Mouse (Mus musculus) retina, postnatal 1 day (tissue): ENCODE measurements around the gene Acap3.

ENCODE experiments used
- DNase-seq: peaks from one replicate; pipeline ENCODE4 v3.0.0-alpha.2; 2012

Gene Acap3

GRCm38 (mm10) chr4:155891551-155892001 is at the start of gene Acap3, which contains the start of gene Pusl1:
Acap3 (plus strand) TSS chr4:155891822.
Pusl1 (minus strand) TSS chr4:155891781.
- peak; percentile 97 for DNase-seq

GRCm38 (mm10) chr4:155843231-155843630 is 48.4 kb upstream of the Acap3 start:
- DNase-seq: no peak

GRCm38 (mm10) chr4:155846871-155847578 is 44.6 kb upstream of the Acap3 start, which contains the start of gene Dvl1:
Dvl1 (plus strand) TSS chr4:155847402.
- DNase-seq: peak; percentile 92

GRCm38 (mm10) chr4:155847591-155848352 is 43.9 kb upstream of the Acap3 start:
- peak; percentile 62 for DNase-seq

- DNase-seq: no peak
Observed at GRCm38 (mm10) chr4:155848434-155849095, 43.1 kb upstream of the Acap3 start.

- no peak for DNase-seq
Observed at GRCm38 (mm10) chr4:155849391-155849790, 42.2 kb upstream of the Acap3 start.

- no peak for DNase-seq
Observed at GRCm38 (mm10) chr4:155849792-155850451, 41.7 kb upstream of the Acap3 start.

- no peak for DNase-seq
Observed at GRCm38 (mm10) chr4:155851368-155851767, 40.3 kb upstream of the Acap3 start.

GRCm38 (mm10) chr4:155851951-155852411 is 39.6 kb upstream of the Acap3 start:
- DNase-seq: no peak

- DNase-seq: no peak
Observed at GRCm38 (mm10) chr4:155853421-155853820, 38.2 kb upstream of the Acap3 start.

- DNase-seq: no peak
Observed at GRCm38 (mm10) chr4:155854991-155855390, 36.6 kb upstream of the Acap3 start.

- no peak for DNase-seq
Observed at GRCm38 (mm10) chr4:155856071-155856470, 35.6 kb upstream of the Acap3 start.

GRCm38 (mm10) chr4:155856881-155857280 is 34.7 kb upstream of the Acap3 start:
- DNase-seq: no peak

GRCm38 (mm10) chr4:155859318-155859717 is 32.3 kb upstream of the Acap3 start:
- peak; percentile 63 for DNase-seq

- no peak for DNase-seq
Observed at GRCm38 (mm10) chr4:155861787-155862186, 29.8 kb upstream of the Acap3 start.

- DNase-seq: no peak
Observed at GRCm38 (mm10) chr4:155863001-155863400, 28.6 kb upstream of the Acap3 start, which contains the start of gene Tas1r3. Tas1r3 (minus strand) TSS chr4:155863362.

GRCm38 (mm10) chr4:155868614-155869298 is 22.9 kb upstream of the Acap3 start:
- DNase-seq: no peak

GRCm38 (mm10) chr4:155869317-155870033 is 22.1 kb upstream of the Acap3 start, which contains the start of the genes Cptp and Ints11:
Cptp (minus strand) TSS chr4:155869440.
Ints11 (plus strand) TSS chr4:155869546.
- DNase-seq: peak; percentile 98

- no peak for DNase-seq
Observed at GRCm38 (mm10) chr4:155871404-155871803, 20.2 kb upstream of the Acap3 start.

GRCm38 (mm10) chr4:155883587-155883986 is 8.0 kb upstream of the Acap3 start:
- no peak for DNase-seq

- no peak for DNase-seq
Observed at GRCm38 (mm10) chr4:155886330-155886729, 5.3 kb upstream of the Acap3 start.
